Mouse (Mus musculus) ovary, postnatal 36 days (tissue): ENCODE data around the gene Vmn1r198.
"Not testable (repeated sequence)": the region's sequence is repeated elsewhere in the genome, so short reads cannot be mapped to it uniquely, and the experiment has no call there.

Source experiments
- DNase-seq: peaks from one replicate; pipeline ENCODE4 v3.0.0; 2022; ENCODE audit warnings: low spot score, mixed read lengths

Gene Vmn1r198

DNA sequence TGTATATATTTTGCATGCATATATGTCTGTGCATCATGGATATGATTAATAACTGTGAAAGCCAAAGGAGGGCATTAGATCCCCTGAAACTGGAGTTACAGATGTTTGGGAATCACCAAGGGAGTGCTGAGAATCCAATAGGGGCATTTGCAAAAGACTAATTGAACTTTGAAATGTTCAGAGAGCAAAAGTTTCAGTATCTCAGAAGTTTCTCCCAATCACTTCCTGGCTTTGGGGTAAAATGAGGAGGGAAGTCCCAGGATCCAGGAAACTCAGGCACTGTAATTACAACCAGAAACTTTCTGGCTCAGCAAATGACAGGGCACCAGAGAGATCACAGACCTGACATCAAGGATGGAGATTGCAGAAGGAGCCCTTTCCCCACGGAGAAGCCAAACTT, at the start of gene Vmn1r198:
Gene Vmn1r198, plus strand, starts transcription at position 301 of the 400 bp plus-strand sequence.
- DNase-seq, result no peak

DNA sequence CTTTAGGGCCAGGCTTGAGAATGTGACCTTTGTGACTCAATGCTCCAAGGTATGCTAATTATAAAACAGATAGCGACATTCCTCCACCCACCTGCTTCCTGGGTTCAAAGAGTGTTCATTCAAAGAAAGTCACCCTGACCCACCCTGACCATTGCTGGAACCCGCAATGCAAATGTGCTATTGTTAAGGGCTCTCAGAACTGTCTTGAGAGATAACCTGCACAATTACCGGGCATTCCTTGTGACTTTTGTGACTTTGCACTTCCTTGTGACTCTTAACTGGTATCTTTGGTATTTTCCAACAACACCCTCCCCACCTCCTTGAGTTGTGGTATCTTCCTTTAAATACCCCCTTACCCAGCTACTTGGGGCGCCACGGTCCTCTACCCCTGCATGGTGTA, 42.1 kb upstream of the Vmn1r198 start:
- DNase-seq, result not testable (repeated sequence)

DNA sequence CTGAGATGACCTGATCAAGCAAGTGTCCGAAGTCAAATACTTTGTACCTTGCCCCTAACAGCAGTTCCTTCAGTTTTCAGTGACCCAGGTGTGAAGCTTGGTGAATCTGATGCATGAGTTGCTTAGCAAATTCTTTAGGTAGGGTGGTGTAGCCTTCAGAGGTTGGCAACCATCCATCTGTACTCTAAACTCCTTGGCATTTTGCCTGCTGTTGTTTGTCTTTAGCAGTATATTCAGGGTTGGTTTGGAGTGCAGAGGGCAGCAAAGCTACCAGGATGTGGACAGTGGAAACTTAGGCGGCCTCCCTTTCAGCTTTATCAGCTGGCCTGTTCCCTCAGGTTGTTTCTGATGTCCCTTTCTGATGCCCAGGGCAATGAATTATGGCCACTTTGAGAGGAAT, 34.8 kb upstream of the Vmn1r198 start:
- DNase-seq, result no peak

DNA sequence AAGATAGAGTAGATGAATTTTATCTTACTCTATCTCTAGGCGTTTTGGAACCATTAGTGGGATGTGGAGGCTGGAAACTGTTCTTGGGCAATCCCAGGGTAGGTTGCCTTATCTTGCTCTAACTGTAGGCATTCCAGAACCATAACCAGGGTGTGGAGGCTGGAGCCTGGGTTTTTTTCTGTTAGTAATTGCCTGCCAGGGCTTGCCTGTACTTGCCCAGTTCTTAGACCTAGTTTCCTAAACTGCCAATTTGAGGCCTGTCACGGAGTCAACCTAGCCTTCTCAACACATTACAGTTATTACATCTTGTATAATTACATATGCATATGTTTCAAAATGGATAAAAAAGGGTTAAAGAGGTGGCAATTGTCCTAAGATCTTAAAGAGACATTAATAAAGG, 32.8 kb upstream of the Vmn1r198 start:
- no peak for DNase-seq

DNA sequence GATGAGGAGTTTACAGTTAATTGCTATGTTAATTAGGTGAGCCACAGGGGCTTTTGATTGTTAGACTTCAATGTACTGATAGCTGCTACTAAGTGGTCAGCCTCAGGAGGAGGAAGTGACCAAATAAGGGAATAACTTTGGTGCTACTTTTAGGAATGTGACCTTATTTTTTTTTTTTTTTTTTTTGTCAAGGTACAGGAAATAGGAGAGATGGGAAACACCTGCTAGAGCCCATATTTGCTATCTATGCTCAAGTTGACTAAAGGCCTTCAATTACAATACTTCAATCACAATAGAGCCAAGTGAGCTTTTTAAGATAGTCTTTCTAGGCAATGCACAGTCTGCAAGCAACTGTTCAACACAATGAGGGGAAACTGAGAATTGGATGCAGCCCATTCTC, 30.1 kb upstream of the Vmn1r198 start:
- DNase-seq, result no peak

DNA sequence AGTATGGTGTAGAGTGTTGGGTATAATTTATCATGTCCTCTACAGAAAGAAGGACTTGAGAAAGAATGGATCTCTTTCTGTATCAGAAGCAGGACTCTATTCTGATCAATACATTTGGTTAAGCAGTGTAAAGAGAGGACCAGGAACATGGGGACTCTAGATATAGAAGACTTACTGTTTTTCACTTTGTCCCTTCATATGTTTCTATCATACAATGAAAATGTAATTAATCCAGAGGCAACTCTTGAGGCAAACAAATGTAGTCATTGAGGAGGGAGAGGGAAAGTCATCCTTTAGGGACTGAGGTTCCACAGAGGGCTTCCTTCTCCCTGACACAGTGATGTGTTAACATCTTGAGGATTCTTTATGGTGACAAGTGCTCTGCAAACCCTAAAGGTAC, 25.9 kb upstream of the Vmn1r198 start, which contains the start of gene Vmn1r197:
Gene Vmn1r197, plus strand, starts transcription at position 301 of the 400 bp plus-strand sequence.
- DNase-seq, result no peak

DNA sequence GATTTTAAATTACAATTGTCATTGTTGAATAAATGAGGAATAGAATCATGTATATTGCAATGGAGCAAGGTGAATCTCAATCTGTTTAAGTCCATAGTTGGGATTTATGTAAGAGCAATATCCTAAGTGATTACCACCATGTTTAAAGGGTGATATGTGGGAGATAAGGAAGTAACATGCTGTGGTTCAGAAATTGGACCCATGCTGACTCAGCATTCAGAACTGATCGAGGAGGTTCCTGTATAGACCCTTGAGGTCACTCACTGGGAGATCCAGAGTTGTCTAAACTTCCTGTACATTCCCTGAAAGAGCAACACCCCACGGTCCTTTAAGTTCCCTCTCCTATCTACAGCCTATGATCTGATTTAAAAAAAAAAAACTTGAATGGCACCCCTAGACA, 16.9 kb upstream of the Vmn1r198 start:
- no peak for DNase-seq

DNA sequence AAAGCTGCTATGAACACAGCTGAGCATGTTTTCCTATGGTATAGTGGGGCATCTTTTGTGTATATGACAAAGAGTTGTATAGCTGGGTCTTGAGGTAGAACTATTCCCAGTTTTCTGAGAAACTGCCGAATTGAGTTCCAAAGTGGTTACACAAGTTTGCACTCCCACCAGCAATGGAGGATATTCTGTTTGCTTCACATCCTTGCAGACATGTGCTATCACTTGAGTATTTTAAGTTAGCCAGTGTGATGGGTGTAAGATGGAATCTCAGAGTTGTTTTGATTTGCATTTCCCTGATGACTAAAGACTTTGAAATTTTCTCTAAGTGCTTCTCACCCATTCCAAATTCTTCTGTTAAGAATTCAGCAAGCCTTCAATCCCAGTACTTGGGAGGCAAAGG, 14.6 kb upstream of the Vmn1r198 start:
- DNase-seq, result no peak

DNA sequence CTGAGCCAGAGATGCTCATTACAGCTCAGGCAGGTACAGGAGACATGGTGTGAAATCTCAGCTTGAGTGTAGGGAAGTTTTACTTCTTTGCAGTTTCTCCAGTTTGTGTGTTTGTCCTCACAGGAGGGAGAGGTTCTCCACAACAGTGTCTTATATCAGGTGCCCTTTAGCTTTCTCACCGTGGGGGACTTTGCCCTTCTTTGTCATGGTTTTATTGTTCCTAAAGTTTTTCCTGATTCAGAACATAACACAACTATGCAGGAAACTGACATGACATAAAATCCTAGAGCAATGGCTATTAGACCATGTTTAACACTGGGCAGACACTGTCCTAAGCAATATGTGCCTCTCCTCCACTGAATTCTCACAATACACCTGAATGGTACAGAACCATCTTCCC, 649 bp downstream of the Vmn1r198 start:
- no peak for DNase-seq

DNA sequence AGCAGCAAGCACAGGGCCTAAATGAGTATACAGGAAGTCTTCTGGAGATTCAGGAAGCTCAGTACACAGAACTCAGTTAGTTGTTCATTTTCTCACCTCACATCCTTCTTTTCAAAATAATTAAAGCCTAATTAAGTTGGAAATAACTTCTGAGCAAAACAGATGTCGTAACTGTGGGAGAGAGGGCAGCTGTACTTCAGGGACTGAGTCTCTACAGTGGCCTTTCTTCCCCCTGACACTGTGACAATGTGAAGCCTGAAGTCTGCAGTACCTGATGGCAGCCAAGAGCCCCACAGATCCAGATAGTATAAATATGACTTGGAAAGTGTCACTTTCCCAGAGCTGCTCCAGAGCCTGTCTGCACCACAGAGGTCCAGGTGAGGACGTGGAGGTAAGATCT, 29.4 kb downstream of the Vmn1r198 start, which contains the start of gene Vmn1r199:
Gene Vmn1r199, plus strand, starts transcription at position 301 of the 400 bp plus-strand sequence.
- no peak for DNase-seq

DNA sequence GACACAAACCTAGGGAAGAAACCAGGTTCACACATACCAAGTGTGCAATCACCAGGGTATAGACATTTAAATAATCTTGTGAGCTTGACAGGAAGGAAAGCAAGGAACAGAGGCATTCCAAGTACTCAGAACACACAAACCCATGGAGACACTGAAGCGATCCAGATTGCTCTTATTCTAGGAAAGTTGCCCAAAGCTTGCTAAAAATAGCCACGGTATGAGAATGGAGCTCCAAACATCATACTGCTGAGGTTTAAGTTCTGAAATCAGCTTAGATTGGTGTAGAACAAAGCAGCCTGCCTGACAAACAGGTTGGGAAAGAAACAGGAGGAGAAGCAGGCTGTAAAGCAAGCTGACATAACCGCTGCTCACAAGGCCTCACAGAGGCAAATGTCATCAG, 31.0 kb downstream of the Vmn1r198 start:
- DNase-seq, result not testable (repeated sequence)

DNA sequence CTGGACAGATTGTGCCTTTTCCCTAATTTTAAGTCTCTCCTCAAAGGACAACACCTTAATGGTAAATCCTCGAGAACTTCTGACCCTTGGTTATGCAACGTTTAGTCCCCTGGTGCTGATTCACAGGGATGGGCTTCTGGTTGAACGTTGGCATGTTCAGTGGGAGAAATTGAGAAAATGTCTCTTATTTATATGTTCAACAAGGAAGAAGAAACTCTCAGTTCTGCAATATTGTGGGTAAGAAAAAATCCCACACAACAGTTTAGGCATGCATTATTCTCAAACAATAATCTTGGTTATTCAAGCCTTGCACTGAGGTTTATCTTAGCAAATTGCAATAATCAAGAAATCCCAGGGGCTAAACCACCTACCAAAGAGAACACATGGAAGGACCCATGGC, 33.2 kb downstream of the Vmn1r198 start:
- DNase-seq, result no peak

DNA sequence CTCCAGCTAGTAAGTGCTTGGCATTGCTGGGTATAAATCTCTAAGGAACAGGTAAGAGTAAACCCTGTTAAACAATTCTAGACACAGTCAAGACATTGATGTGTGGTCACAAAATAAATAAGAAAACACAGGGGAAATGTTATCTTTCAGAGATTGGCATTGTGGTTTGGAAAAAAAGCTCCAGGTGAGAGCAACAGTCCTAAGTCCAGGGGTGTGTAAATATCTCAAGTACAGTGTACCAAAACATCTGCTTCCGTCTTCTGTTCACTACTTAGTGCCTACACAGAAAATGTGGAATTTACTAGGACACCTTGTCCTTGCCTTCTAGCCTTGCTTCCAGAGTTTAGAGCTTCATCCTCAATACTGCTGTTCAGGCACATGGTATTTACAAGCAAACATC, 36.9 kb downstream of the Vmn1r198 start:
- no peak for DNase-seq

DNA sequence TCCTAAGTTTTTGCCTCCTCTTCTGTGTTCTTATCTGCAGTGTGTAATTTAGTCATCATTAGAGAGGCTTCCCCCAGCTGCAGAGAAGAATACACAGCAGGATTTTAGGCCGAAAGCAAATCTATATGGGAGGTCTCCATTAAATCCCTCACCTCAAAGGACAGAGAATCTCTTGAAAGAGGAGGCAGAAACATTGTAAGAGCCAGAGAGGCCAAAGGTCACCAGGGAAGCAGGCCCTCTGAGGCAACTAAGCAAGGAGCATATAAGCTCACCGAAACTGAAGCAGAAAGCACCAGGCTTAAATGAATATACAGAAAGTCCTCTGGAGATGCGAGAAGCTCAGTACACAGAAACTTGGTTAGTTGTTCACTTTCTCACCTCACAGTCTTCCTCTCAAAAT, 39.9 kb downstream of the Vmn1r198 start, which contains the start of gene Vmn1r200:
Gene Vmn1r200, plus strand, starts transcription at position 301 of the 400 bp plus-strand sequence.
- DNase-seq, result no peak

DNA sequence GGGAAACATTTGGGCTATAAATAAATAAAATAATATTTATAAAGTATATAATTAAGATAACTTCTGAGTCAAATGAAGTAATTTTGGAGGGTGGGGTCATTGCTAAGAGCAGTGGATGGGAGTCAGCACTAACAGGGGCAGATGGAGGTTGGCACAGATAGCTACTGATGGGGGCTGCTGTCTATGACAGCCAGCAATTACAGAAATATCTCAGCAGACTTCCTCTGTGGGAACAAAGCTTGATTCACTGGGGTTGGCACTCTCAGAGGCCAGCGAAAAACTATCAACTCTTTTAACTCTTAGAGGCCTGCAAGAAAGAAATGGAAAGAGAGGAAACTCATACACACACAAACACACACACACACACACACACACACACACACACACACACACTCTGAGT, 52.8 kb downstream of the Vmn1r198 start:
- DNase-seq, result no peak
